Mouse (Mus musculus) MEL (cell line): ENCODE results near the gene Gpr61. TPM values are rescaled to one million over a fixed set of nuclear protein-coding genes. Genes with fewer than 3 reads are reported as not detected.

ENCODE experiments used
- DNase-seq: peaks from one replicate; pipeline ENCODE4 v3.0.0; 2011; ENCODE audit warnings: low read depth, low spot score
- H3K27ac ChIP-seq: 2 replicates; pipeline ENCODE4 v1.5.1; 2012; ENCODE audit warnings: low read depth, mild to moderate bottlenecking, control low read depth, low read length, moderate library complexity; ENCODE audit not compliant: control insufficient read depth
- H3K27me3 ChIP-seq, 2 experiments: fragments of 150-350 bp in 1 of 2; sonication (generic) in 1 of 2; 2 replicates each; pipeline ENCODE4 v1.6.1; 2012; ENCODE audit warnings: low read length in 2 of 2, mild to moderate bottlenecking in 2 of 2, improper control_type of control experiment in 1 of 2, moderate library complexity in 1 of 2; ENCODE audit not compliant: insufficient read depth in 2 of 2, control insufficient read depth in 1 of 2
- H3K36me3 ChIP-seq, 2 experiments: 2 replicates each; pipeline ENCODE4 v1.6.1; 2012 to 2014; ENCODE audit warnings: low read length in 2 of 2, improper control_type of control experiment in 1 of 2, inconsistent platforms in 1 of 2, mild to moderate bottlenecking in 1 of 2; ENCODE audit not compliant: insufficient read depth in 2 of 2, control insufficient read depth in 1 of 2
- H3K4me1 ChIP-seq, 2 experiments: fragments of 150-350 bp in 1 of 2; sonication (generic) in 1 of 2; 2 replicates each; pipeline ENCODE4 v1.6.1; 2012; ENCODE audit warnings: low read length in 2 of 2, improper control_type of control experiment in 1 of 2, mild to moderate bottlenecking in 1 of 2; ENCODE audit not compliant: insufficient read depth in 2 of 2, control insufficient read depth in 1 of 2
- H3K4me3 ChIP-seq, 2 experiments: fragments of 150-350 bp in 1 of 2; sonication (generic) in 1 of 2; 2 replicates each; pipeline ENCODE4 v1.5.1; 2012; ENCODE audit warnings: low read depth in 2 of 2, low read length in 2 of 2, mild to moderate bottlenecking in 2 of 2, moderate library complexity in 2 of 2, control low read depth in 1 of 2, improper control_type of control experiment in 1 of 2; ENCODE audit not compliant: control insufficient read depth in 1 of 2, insufficient read depth in 1 of 2
- H3K79me2 ChIP-seq: 2 replicates; pipeline ENCODE4 v1.6.1; 2012; ENCODE audit warnings: mild to moderate bottlenecking, low read length, moderate library complexity; ENCODE audit not compliant: control insufficient read depth, poor library complexity, insufficient read depth
- H3K9ac ChIP-seq: 2 replicates; pipeline ENCODE4 v1.6.1; 2012; ENCODE audit warnings: low read depth, mild to moderate bottlenecking, control low read depth, low read length, moderate library complexity; ENCODE audit not compliant: control insufficient read depth, poor library complexity, severe bottlenecking
- H3K9me3 ChIP-seq: fragments of 150-350 bp; sonication (generic); replicated peaks from 2 replicates; pipeline ENCODE4 v1.6.1; 2012; ENCODE audit warnings: mild to moderate bottlenecking, low read length, improper control_type of control experiment, moderate library complexity; ENCODE audit not compliant: insufficient read depth
- BHLHE40 ChIP-seq: IDR thresholded peaks from 2 replicates; pipeline ENCODE4 v1.6.1; 2012; ENCODE audit warnings: low read depth, mild to moderate bottlenecking, inconsistent platforms, low read length, improper control_type of control experiment, borderline replicate concordance
- CHD2 ChIP-seq: IDR thresholded peaks from 2 replicates; pipeline ENCODE4 v1.6.1; 2011; ENCODE audit warnings: low read length, improper control_type of control experiment
- CTCF ChIP-seq, 3 experiments: IDR thresholded peaks in 2 of 3; conservative IDR thresholded peaks in 1 of 3; 2 replicates each; pipeline ENCODE4 v1.5.1; 2011 to 2012; ENCODE audit warnings: low read length in 3 of 3, low read depth in 2 of 3, mild to moderate bottlenecking in 2 of 3, improper control_type of control experiment in 1 of 3, inconsistent platforms in 1 of 3, mixed read lengths in 1 of 3, moderate library complexity in 1 of 3; ENCODE audit not compliant: control insufficient read depth in 1 of 3, insufficient read depth in 1 of 3, poor library complexity in 1 of 3, severe bottlenecking in 1 of 3
- E2F4 ChIP-seq: IDR thresholded peaks from 2 replicates; pipeline ENCODE4 v1.6.1; 2011; ENCODE audit warnings: low read depth, low read length, improper control_type of control experiment, borderline replicate concordance
- EP300 ChIP-seq, 2 experiments: IDR thresholded peaks; 2 replicates each; pipeline ENCODE4 v1.6.1; 2011; ENCODE audit warnings: improper control_type of control experiment in 2 of 2, low read length in 2 of 2, low read depth in 1 of 2, mild to moderate bottlenecking in 1 of 2
- GABPA ChIP-seq: IDR thresholded peaks from 2 replicates; pipeline ENCODE4 v1.6.1; 2012; ENCODE audit warnings: low read depth, mild to moderate bottlenecking, inconsistent platforms, low read length, improper control_type of control experiment, moderate library complexity
- HCFC1 ChIP-seq: IDR thresholded peaks from 2 replicates; pipeline ENCODE4 v1.6.1; 2012; ENCODE audit warnings: low read depth, mild to moderate bottlenecking, inconsistent platforms, low read length, improper control_type of control experiment, moderate library complexity
- KAT2A ChIP-seq: conservative IDR thresholded peaks from 2 replicates; pipeline ENCODE4 v1.6.1; 2012; ENCODE audit warnings: low read depth, low read length, improper control_type of control experiment, inconsistent platforms
- MAZ ChIP-seq: IDR thresholded peaks from 2 replicates; pipeline ENCODE4 v1.6.1; 2012; ENCODE audit warnings: low read depth, mild to moderate bottlenecking, inconsistent platforms, low read length, improper control_type of control experiment
- MEF2A ChIP-seq: IDR thresholded peaks from 2 replicates; pipeline ENCODE4 v1.6.1; 2014; ENCODE audit warnings: low read depth, mild to moderate bottlenecking, inconsistent platforms, low read length, improper control_type of control experiment; ENCODE audit not compliant: poor library complexity, insufficient replicate concordance, severe bottlenecking; ENCODE audit errors: extremely low read depth
- NELFE ChIP-seq: IDR thresholded peaks from 2 replicates; pipeline ENCODE4 v1.6.1; 2011; ENCODE audit warnings: low read depth, low read length, improper control_type of control experiment
- POLR2AphosphoS5 ChIP-seq: IDR thresholded peaks from 2 replicates; pipeline ENCODE4 v1.6.1; 2012; ENCODE audit warnings: low read depth, borderline replicate concordance, mild to moderate bottlenecking, inconsistent platforms, low read length, moderate library complexity, mixed read lengths
- SIN3A ChIP-seq: IDR thresholded peaks from 2 replicates; pipeline ENCODE4 v1.6.1; 2012; ENCODE audit warnings: low read length, improper control_type of control experiment, inconsistent platforms
- SMC3 ChIP-seq: IDR thresholded peaks from 2 replicates; pipeline ENCODE4 v1.6.1; 2011; ENCODE audit warnings: low read depth, low read length, improper control_type of control experiment
- TAL1 ChIP-seq: IDR thresholded peaks from 2 replicates; pipeline ENCODE4 v1.6.1; 2012; ENCODE audit warnings: mild to moderate bottlenecking, inconsistent platforms, low read length, moderate library complexity, mixed read lengths
- TCF12 ChIP-seq: IDR thresholded peaks from 2 replicates; pipeline ENCODE4 v1.6.1; 2014; ENCODE audit warnings: low read depth, mild to moderate bottlenecking, inconsistent platforms, low read length, improper control_type of control experiment, moderate library complexity
- USF1 ChIP-seq: IDR thresholded peaks from 2 replicates; pipeline ENCODE4 v1.6.1; 2014; ENCODE audit warnings: low read depth, mild to moderate bottlenecking, inconsistent platforms, low read length, improper control_type of control experiment, moderate library complexity
- USF2 ChIP-seq, 2 experiments: IDR thresholded peaks; 2 replicates each; pipeline ENCODE4 v1.6.1; 2011 to 2012; ENCODE audit warnings: improper control_type of control experiment in 2 of 2, low read length in 2 of 2, borderline replicate concordance in 1 of 2, inconsistent platforms in 1 of 2, low read depth in 1 of 2, mild to moderate bottlenecking in 1 of 2; ENCODE audit not compliant: insufficient read depth in 1 of 2
- ZC3H11A ChIP-seq: IDR thresholded peaks from 2 replicates; pipeline ENCODE4 v1.6.1; 2012; ENCODE audit warnings: low read depth, mild to moderate bottlenecking, inconsistent platforms, low read length, improper control_type of control experiment
- ZKSCAN1 ChIP-seq: IDR thresholded peaks from 2 replicates; pipeline ENCODE4 v1.6.1; 2012; ENCODE audit warnings: low read depth, mild to moderate bottlenecking, inconsistent platforms, low read length, improper control_type of control experiment, moderate library complexity
- ZNF384 ChIP-seq: IDR thresholded peaks from 2 replicates; pipeline ENCODE4 v1.6.1; 2012; ENCODE audit warnings: low read depth, mild to moderate bottlenecking, inconsistent platforms, low read length, improper control_type of control experiment
- polyA plus RNA-seq, 2 experiments: library from polyadenylated mRNA; stranded (reverse) in 1 of 2; unstranded in 1 of 2; fragments of >175 nt in 1 of 2; fragments of >200 nt in 1 of 2; gene quantifications; 2 replicates each; pipeline versions ENCODE4 v1.2.1 to v1.2.4; 2012; ENCODE audit warnings: low replicate concordance in 2 of 2, low read depth in 1 of 2; ENCODE audit not compliant: insufficient read length in 2 of 2, insufficient read depth in 1 of 2, missing spikeins in 1 of 2
- total RNA-seq: library from RNA; depleted of rRNA; stranded (reverse); fragments of 300-350 nt; gene quantifications from 2 replicates; pipeline ENCODE4 v1.2.3, GENCODE M21; 2012

Gpr61 gene
- total and polyA plus RNA-seq, 3 experiments: 0.04 to 0.07 TPM; not detected in 1

DNA sequence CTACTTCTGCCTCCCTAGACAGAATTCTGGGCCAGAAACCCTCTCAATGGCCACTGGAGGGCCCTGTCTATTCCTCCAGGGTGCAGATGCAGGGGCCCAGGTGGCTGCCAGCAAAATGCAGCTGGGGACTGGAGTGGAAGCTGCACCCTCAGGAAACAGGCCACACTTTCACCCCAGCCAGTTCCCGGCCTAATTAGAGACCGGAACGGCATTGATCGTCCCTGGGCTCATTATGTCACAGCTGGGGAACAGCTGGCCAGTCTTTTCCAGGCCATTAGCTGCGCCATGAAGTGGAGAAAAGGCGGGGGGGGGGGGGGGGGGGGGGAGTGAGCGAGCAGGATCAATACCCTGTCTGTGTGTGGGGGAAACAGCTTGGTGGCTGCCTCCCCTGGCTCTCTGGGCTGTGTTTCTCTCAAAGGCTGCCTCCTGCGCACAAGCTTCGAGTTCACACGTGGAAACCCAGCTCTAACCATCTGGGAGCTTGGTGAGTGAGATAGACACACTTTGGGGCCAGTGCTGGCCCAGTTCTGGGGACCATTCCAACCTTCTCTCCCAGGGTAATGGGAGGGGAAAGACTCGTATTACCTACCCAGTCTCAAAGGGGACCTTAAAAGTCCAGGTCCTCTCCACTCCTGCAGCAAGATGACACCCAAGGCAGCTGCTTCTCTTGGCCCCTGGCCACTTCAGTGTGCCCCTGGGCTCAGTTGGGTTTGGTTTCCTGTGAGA, 12.0 kb upstream of the Gpr61 start:
- no peaks in the 10 kb centered on the region for H3K4me1 ChIP-seq
- TF ChIP-seq E2F4: no peak
- peak in 2 of 3 experiments; percentile 12 to 22; a peak in 2 of 6 replicates for TF ChIP-seq CTCF (IDR thresholded peaks at IDR 0.05 in 2 of 3, conservative IDR thresholded peaks at IDR 0.05 in 1 of 3; ENCODE audit: control insufficient read depth in 1 of 3, insufficient read depth in 1 of 3, low read depth in 2 of 3, low read length in 3 of 3, poor library complexity in 1 of 3, severe bottlenecking in 1 of 3)
- peaks cover 4 to 12% of the 10 kb centered on the region in 2 experiments for H3K27me3 ChIP-seq
- H3K79me2 ChIP-seq: no peaks in the 10 kb centered on the region
- H3K4me3 ChIP-seq: no peak overlapping the region
- no peak for DNase-seq
- H3K9me3 ChIP-seq: no peaks in the 10 kb centered on the region
- H3K9ac ChIP-seq: no peak overlapping the region
- no peaks in the 10 kb centered on the region for H3K36me3 ChIP-seq
- no peak overlapping the region for H3K27ac ChIP-seq

DNA sequence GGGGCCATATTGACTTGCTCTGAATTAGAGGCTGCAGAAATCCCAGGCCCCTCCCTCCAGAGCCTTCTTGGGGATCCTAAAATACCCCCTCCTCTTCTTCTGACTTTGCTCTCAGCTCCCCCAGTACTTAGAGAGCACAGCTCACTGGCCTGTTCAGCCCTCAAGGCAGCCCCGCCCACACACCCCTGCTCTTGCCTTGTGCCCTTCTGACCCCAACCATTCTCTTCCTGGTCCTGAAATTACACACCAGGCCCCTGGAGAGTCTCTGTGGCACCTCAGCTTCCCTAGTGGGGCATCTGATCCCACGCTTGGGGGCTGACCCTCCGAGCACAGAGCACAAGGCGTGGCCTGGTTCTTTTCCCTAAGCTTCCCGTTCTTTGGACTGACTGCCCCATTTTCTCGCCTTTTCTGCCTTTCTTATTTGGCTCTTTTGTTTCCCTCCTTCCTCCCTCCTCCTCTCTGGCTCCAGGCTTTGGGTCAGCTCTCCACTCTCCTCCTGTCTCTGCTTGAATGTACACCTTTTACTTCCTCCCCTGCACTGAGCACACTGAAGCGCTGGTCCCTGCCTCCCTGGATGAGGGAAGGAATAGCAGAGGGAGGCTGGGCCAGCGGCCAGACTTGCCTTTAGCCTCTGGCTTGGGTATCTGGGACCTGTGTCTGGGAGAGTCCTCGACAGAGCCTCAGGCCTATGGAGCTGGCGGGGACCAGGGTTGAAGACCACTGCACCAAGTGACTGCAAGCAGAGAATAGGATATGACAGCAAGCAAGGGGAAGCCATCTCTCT, 11.0 kb upstream of the Gpr61 start:
- TF ChIP-seq HCFC1: no peak
- no peak for TF ChIP-seq KAT2A
- TF ChIP-seq CHD2: no peak
- no peak for TF ChIP-seq TAL1
- TF ChIP-seq EP300 (IDR thresholded peaks at IDR 0.05; ENCODE audit: low read depth in 1 of 2, low read length in 2 of 2): no peak
- TF ChIP-seq MEF2A: no peak
- TF ChIP-seq TCF12: no peak
- TF ChIP-seq E2F4: no peak
- H3K9ac ChIP-seq: no peak overlapping the region
- H3K27me3 ChIP-seq: peaks cover 4 to 13% of the 10 kb centered on the region in 2 experiments
- no peak overlapping the region for H3K27ac ChIP-seq
- DNase-seq: no peak
- no peaks in the 10 kb centered on the region for H3K79me2 ChIP-seq
- H3K4me1 ChIP-seq: no peaks in the 10 kb centered on the region
- no peaks in the 10 kb centered on the region for H3K36me3 ChIP-seq
- H3K9me3 ChIP-seq: no peaks in the 10 kb centered on the region
- H3K4me3 ChIP-seq: no peak overlapping the region

DNA sequence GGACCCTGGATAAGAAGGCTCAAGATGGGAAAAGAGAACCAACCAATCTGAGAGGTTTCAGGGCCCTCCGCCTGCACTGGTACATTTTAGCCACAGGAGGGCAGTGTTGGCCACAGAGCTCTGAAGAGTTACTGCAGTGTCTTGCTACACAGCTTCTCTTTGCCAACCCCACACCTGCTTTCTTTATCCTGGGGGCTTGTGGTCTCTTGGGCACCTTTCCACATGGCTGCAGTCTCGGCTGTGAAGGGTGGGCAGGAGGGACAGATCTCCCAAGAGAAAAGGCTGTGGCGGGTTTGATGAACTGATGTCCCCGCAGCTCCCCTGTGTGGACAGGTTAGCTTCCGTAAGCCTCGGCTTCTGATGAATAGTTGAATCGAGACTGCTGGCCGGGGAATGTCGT, 10.1 kb upstream of the Gpr61 start:
- Histone ChIP-seq H3K27me3 (peaks cover 4 to 13% of the 10 kb centered on the region in 2 experiments), H3K4me1 (no peaks in the 10 kb centered on the region), H3K4me3 (no peak overlapping the region)
- TF ChIP-seq BHLHE40 (no peak), TCF12 (no peak), ZNF384 (no peak), USF1 (no peak), NELFE (no peak), HCFC1 (no peak), E2F4 (no peak), SIN3A (0 out of 2 replicates have a peak, but pooled peaks have one; percentile 46), USF2 (IDR thresholded peaks at IDR 0.05; ENCODE audit: borderline replicate concordance in 1 of 2, insufficient read depth in 1 of 2, low read depth in 1 of 2, low read length in 2 of 2) (no peak), CTCF (IDR thresholded peaks at IDR 0.05 in 2 of 3, conservative IDR thresholded peaks at IDR 0.05 in 1 of 3; ENCODE audit: control insufficient read depth in 1 of 3, insufficient read depth in 1 of 3, low read depth in 2 of 3, low read length in 3 of 3, poor library complexity in 1 of 3, severe bottlenecking in 1 of 3) (peak; percentile 95 to 96 (median 95)), POLR2AphosphoS5 (no peak), ZKSCAN1 (no peak), ZC3H11A (peak; percentile 87), MAZ (no peak), SMC3 (peak; percentile 85), GABPA (no peak), TAL1 (no peak)

More for the DNA sequence above, 10.1 kb upstream of the Gpr61 start:
- Histone ChIP-seq H3K36me3 (no peaks in the 10 kb centered on the region), H3K79me2 (no peaks in the 10 kb centered on the region), H3K9ac (no peak overlapping the region), H3K9me3 (no peaks in the 10 kb centered on the region), H3K27ac (no peak overlapping the region)
- DNase-seq: peak; percentile 79
